Mouse (Mus musculus) left cerebral cortex, adult 18-20 months (tissue): ENCODE measurements at regions not wholly inside any gene's neighbourhood (a gene's known extent, or its start where the extent isn't known, plus 50 kb on each side); places are given as distances from the start of the nearest gene placed in this dataset.

Source experiments
- DNase-seq, 2 experiments: peaks; one replicate each; pipeline ENCODE4 v3.0.0; 2021 to 2022; ENCODE audit warnings: low spot score in 2 of 2, mixed read lengths in 1 of 2

GRCm38 (mm10) chr9:51517643-51518042, 188.9 kb upstream of the 1810046K07Rik start:
- peak; percentile 28 to 49 for DNase-seq

DNA sequence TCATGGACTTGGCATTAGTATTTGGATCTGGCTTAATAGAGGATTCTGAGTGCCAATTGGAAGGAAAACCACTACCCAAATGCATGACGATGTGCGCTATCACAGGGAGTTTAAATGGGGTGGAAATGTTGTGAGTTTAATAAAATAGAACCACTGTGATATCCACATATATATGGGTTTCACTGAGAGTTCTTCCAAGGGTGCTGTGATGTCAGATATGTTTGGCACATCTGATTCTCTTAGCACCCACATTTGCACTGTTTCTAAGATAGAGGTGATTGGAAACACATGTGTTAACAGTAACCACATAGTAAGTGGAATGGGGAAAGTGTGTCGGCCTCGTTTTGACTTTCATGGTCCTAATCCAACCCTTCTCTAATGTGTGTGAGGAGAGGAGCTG, 189.7 kb upstream of the 1810046K07Rik start:
- no peak for DNase-seq

DNA sequence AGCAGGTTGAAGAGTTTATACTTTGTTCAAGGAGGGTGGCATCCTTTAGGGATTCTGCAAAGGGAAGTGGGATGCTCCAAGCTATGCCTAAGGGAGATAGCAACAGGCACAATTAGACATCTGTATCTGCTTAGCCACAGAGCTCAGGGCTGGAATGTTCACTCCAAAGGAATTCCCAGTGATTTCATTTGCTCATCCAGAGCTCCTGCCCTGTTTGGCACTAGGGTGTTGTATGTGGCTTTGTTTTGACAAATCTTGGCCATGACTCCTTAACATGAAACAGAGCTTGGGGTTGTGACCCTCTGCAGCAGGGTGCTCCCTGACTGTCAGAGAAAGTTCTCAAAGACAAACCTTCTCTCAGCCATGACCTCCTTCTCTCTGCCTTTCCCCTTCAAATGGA, 194.8 kb upstream of the 1810046K07Rik start:
- DNase-seq: no peak

GRCm38 (mm10) chr9:51525906-51526305, 197.2 kb upstream of the 1810046K07Rik start:
- no peak for DNase-seq

GRCm38 (mm10) chr9:51538894-51539293, 210.2 kb upstream of the 1810046K07Rik start:
- DNase-seq: no peak

DNA sequence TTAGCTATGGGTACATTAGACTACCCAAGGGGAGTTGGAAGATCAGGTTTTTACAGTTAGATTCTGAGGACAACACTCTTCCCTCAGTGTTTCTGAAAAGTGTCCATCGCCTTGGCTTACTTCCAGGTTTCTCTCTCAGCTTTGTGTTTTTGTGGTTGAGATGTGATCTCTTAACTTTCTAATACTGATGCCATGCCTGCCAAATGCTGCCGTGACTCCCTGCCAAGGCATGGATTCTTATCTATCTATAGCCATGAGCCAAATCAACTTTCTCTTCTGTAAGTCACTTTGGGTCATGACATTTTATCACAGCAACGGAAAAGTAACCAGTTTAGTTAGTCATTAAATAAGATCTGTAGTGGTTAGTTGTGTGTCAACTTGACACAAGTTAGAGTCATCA, 213.2 kb upstream of the 1810046K07Rik start:
- DNase-seq: no peak

- peak; percentile 20 to 22 for DNase-seq
Observed at GRCm38 (mm10) chr9:51572040-51572439, 193.1 kb upstream of the Arhgap20 start.

- no peak for DNase-seq
Observed at GRCm38 (mm10) chr9:51581601-51582000, 183.5 kb upstream of the Arhgap20 start.

DNA sequence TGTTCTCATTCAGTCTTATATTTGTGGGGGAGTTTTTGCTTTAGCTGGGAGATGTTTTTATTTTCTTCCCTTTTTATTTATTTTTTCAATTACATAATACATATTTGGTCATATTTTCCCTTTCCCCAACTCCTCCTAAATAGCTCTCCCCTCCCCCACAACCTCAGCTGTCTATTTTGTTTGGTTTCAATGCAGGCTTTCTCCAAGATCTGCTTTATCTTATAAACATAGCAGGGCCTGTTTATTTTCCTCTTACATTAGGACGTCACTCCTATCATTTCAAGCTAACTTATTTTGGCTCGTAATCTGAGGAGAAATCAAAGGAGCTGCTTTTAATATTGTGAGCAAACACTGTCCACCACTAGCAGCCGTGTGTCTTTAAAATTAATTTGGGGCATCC, 171.4 kb upstream of the Arhgap20 start:
- no peak for DNase-seq

- DNase-seq: no peak
Observed at GRCm38 (mm10) chr9:51598706-51599105, 166.4 kb upstream of the Arhgap20 start.

- DNase-seq: no peak
Observed at GRCm38 (mm10) chr9:51608158-51608557, 157.0 kb upstream of the Arhgap20 start.

GRCm38 (mm10) chr9:51608697-51609456, 156.3 kb upstream of the Arhgap20 start:
- DNase-seq: peak; percentile 5 to 8

- DNase-seq: no peak
Observed at GRCm38 (mm10) chr9:51626156-51626555, 139.0 kb upstream of the Arhgap20 start.

DNA sequence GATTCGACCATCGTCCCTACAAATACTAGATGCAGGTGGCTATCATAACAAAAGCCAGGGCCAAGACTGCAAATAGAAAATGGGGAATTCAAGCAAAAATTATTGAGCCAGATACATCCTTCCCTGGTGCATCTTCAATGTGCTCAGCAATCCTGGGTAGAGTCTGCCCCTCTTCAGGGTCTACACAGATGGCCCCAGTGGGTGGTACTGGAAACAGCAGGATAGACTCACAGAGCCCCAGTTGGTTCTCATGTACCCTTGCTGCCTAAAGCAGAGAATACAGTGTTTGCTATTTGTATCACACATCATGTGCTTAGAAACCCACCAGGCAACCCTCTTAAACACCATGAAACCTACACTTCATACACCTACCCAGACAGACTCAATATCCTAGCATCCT, 129.0 kb upstream of the Arhgap20 start:
- DNase-seq: no peak

GRCm38 (mm10) chr9:51636559-51637127, 128.5 kb upstream of the Arhgap20 start:
- no peak for DNase-seq

GRCm38 (mm10) chr9:51637131-51637920, 127.8 kb upstream of the Arhgap20 start:
- DNase-seq: no peak

GRCm38 (mm10) chr9:51641706-51642105, 123.4 kb upstream of the Arhgap20 start:
- DNase-seq: peak; percentile 12 to 44

GRCm38 (mm10) chr9:51645426-51645825, 119.7 kb upstream of the Arhgap20 start:
- no peak for DNase-seq

DNA sequence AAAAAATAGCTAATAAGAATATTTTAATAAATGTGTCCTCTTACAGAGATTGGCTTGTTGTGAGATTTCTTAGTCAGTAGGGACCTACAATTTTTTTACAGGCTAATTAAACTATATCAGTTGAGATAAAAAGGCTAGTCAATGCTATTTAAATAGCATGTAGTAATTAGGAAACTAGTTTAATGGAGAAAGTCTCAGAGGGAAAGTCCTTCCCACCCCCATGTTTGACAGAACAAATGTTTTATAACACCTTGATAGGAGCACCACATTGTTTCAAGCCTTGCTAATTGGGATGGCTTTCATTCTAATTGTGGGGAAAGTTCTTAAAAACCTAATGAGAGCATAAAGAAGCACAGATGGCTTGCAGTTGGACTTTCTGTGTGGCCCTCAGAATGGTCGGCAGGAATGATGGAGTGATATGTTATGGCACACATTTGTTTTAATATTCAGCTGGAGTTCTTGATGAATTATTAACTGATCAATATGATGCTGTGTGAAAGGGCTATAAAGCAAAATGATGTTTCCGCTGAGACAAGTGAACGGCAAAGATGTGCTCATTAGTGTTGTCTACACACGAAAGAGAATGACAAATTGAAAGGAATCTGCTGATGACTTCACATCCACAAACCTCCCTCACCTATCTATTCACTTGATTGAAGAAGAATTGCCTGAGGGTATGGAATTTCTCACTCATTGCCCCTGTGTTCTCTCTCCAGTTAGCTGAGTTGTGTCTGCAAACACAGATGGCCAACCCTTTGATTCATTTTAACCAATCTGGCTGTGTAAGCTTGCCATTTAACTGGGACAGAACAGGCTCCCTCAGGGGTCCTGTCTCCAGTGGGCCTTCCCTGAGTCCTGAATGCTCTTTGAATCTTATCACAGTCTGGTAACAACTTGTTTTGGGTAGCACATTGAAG, 111.5 kb upstream of the Arhgap20 start:
- no peak for DNase-seq

DNA sequence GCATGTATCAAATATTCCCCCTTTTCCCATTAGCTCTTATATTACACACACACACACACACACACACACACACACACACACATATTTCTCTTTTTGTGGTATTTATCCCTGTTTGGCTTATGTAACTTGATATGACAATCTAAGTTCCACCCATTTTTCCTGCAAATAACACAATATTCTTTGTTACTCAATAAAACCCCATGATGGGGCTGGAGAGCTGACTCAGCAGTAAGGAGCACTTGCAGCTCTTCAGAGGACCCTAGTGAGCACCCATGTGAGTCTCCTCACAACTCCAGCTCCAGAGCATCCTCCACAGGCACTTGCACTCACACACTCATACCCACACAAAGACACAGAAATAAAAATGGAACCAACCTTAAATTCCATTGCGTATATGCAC, 110.5 kb upstream of the Arhgap20 start:
- DNase-seq: no peak

GRCm38 (mm10) chr9:51657796-51658195, 107.3 kb upstream of the Arhgap20 start:
- DNase-seq: no peak
